Mouse (Mus musculus) liver, embryonic 16.5 days (tissue): ENCODE results near the gene Nckap5. TPM values are rescaled to one million over a fixed set of nuclear protein-coding genes. Genes with fewer than 3 reads are reported as not detected.

Source experiments
- ATAC-seq: fragments of 200-750 bp; cut with Nextera tagmentation; 2 replicates; pipeline ENCODE4 v1.8.0; 2017; ENCODE audit warnings: low read depth, mild to moderate bottlenecking, moderate number of reproducible peaks, moderate library complexity
- H3K27ac ChIP-seq: fragments of 300-500 bp; sonication (generic); 2 replicates; pipeline ENCODE4 v1.5.1; 2014; ENCODE audit warnings: mild to moderate bottlenecking, low read length
- H3K27me3 ChIP-seq: fragments of 300-500 bp; sonication (generic); 2 replicates; pipeline ENCODE4 v1.6.1; 2014; ENCODE audit warnings: low read depth, low read length, mixed read lengths; ENCODE audit not compliant: control insufficient read depth, insufficient read depth
- H3K36me3 ChIP-seq: fragments of 300-500 bp; sonication (generic); 2 replicates; pipeline ENCODE4 v1.6.1; 2014; ENCODE audit warnings: mild to moderate bottlenecking; ENCODE audit not compliant: control insufficient read depth, insufficient read depth
- H3K4me1 ChIP-seq: fragments of 300-500 bp; sonication (generic); 2 replicates; pipeline ENCODE4 v1.6.1; 2014; ENCODE audit warnings: low read depth, low read length, mixed read lengths; ENCODE audit not compliant: control insufficient read depth
- H3K4me2 ChIP-seq: fragments of 300-500 bp; sonication (generic); 2 replicates; pipeline ENCODE4 v1.6.1; 2014; ENCODE audit warnings: low read depth, low read length, mixed read lengths
- H3K4me3 ChIP-seq: fragments of 300-500 bp; sonication (generic); 2 replicates; pipeline ENCODE4 v1.5.1; 2014; ENCODE audit warnings: low read depth, mild to moderate bottlenecking, low read length
- H3K9ac ChIP-seq: fragments of 300-500 bp; sonication (generic); 2 replicates; pipeline ENCODE4 v1.6.1; 2014; ENCODE audit warnings: low read depth, low read length
- H3K9me3 ChIP-seq: fragments of 300-500 bp; sonication (generic); replicated peaks from 2 replicates; pipeline ENCODE4 v1.6.1; 2016; ENCODE audit warnings: low read length; ENCODE audit not compliant: control insufficient read depth
- WGBS: fragments of 180-500 bp; shearing (Covaris S2); extraction: QIAGEN DNeasy Blood & Tissue Kit; methylation state at CpG from one replicate; pipeline ENCODE4 v1.1.7; 2014; ENCODE audit not compliant: insufficient replicate concordance; 5-methylcytosine and 5-hydroxymethylcytosine counted together
- polyA plus RNA-seq: library from polyadenylated mRNA; unstranded; fragments of >200 nt; fragmentation: Nextera tagmentation; extraction: Ambion mirVana; gene quantifications from 2 replicates; pipeline ENCODE4 v1.2.1, GENCODE M21; 2015

Gene Nckap5
- polyA plus RNA-seq, 1 experiment from 2014 or later = 1.9 TPM

DNA sequence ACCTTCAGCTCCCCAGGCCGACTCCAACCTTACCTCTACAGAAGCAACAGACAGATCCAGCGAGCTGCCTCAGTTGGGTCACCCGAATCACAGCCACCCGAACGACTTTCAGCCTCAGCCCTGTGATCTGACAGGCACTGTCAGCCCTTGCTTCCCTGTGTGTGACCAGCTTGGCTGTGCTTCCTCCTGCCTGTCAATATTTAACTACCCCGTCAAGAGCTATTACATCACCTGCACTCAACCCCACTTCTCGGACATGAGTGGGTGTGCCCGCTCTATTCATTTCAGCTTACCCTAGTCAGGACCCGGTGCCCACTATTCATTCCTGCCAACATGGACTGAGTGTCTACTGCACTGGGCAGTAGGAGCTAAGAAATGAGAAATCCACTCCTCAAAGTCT, 226.0 kb downstream of the Nckap5 start:
- WGBS = 49% methylated on average over 9 of the region's 9 CpGs
- Histone ChIP-seq H3K9ac (peak overlapping the region; percentile 21; the same call in 1 of the 2 replicates), H3K27ac (no peak overlapping the region), H3K36me3 (no peaks in the 10 kb centered on the region), H3K4me3 (peak overlapping the region; percentile 29), H3K27me3 (no peaks in the 10 kb centered on the region), H3K4me2 (peak overlapping the region; percentile 42), H3K9me3 (no peaks in the 10 kb centered on the region), H3K4me1 (no peaks in the 10 kb centered on the region)
- peak; percentile 81 for ATAC-seq

DNA sequence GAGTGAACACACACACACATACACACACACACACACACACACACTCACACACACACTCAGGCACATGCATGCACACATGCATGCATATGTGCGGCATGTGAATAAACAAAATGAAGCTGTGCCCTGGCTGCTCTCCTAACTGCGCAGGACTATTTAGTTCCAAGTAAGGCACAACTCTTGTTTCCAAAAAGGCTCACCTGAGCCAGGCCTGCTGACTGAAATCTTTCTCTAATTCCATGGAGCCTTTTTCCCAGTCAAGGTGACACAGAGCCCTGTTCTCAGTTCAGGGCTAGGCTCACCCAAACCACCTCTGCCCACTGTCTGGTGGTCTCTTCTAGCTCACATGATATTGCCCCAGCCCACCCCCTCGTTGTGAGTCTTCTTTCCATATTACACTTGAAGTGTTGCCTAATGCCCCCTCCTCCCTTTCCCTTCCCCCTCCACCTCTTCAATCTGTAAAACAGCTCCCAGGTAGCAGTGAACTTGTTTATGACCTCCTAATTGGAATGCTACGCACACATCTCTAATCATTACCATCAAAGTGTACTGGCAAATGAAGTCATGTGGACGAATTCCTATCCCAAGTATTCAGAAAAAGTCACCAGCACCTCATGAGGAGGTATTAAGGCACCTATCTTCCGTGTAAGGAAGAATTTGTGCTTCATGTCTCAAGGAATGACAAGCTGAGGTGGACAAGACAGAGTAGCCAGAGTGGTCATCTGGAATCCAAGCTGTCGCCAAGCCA, 226.7 kb downstream of the Nckap5 start:
- Histone ChIP-seq H3K4me1 (peaks cover under 1% of the 10 kb centered on the region; the same call in 1 of the 2 replicates), H3K27me3 (no peaks in the 10 kb centered on the region), H3K9ac (peak overlapping the region; percentile 21; the same call in 1 of the 2 replicates), H3K4me3 (peak overlapping the region; percentile 29), H3K9me3 (no peaks in the 10 kb centered on the region), H3K36me3 (no peaks in the 10 kb centered on the region), H3K27ac (no peak overlapping the region), H3K4me2 (peak overlapping the region; percentile 42)
- no peak for ATAC-seq
- 58% methylated on average over 7 of the region's 7 CpGs for WGBS

DNA sequence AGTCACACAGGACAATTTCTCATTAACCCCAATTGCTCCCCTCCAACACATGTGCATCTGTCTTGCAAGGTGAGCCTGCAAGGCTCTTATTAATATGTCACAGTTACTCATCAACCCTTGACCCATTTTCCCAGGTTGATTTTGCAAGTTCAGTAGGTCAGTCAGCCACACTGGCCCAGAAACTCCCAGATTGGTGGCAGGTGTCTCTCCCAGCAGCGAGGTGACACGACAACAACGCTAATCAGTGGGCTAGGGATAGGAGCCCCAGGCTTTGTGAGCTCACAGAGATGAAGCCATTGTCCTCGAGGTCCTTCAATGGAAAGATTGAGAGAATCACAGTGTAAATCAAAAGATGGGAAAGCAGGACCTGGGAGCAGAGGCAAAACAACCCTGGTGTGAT, 230.0 kb downstream of the Nckap5 start:
- H3K9ac ChIP-seq = no peak overlapping the region
- no peak overlapping the region for H3K27ac ChIP-seq
- 0 out of 2 replicates have a peak, but pooled peaks have one; percentile 18 for ATAC-seq
- no peak overlapping the region for H3K4me3 ChIP-seq
- H3K36me3 ChIP-seq = no peaks in the 10 kb centered on the region
- 50% methylated on average over 4 of the region's 4 CpGs for WGBS
- H3K27me3 ChIP-seq = no peaks in the 10 kb centered on the region
- no peaks in the 10 kb centered on the region for H3K9me3 ChIP-seq
- H3K4me1 ChIP-seq = peaks cover 6% of the 10 kb centered on the region
- H3K4me2 ChIP-seq = no peak overlapping the region

DNA sequence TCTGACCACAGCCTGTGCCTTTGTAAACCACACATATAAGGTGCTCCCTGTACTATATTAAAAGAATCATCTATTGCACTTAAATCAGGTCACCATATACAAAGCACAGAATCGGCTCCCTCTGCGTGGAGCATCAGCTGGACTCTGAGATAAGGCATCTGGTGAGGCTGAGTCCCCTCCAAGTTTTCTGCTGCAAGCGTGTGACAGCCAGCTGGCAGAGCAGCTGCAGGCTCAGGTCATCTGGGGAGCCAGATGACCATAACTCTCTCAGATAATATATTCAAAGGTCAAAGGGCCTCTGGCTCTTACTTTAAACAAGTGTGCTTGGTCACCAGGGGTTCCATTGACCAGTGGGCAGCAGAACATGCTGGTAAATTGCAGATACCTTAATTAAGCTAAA, 233.2 kb downstream of the Nckap5 start:
- H3K27me3 ChIP-seq = no peaks in the 10 kb centered on the region
- no peaks in the 10 kb centered on the region for H3K9me3 ChIP-seq
- WGBS = 35% methylated on average over 3 of the region's 3 CpGs
- peaks cover 6% of the 10 kb centered on the region for H3K4me1 ChIP-seq
- H3K27ac ChIP-seq = no peak overlapping the region
- no peak overlapping the region for H3K9ac ChIP-seq
- ATAC-seq = no peak
- H3K36me3 ChIP-seq = no peaks in the 10 kb centered on the region
- no peak overlapping the region for H3K4me3 ChIP-seq
- H3K4me2 ChIP-seq = no peak overlapping the region

DNA sequence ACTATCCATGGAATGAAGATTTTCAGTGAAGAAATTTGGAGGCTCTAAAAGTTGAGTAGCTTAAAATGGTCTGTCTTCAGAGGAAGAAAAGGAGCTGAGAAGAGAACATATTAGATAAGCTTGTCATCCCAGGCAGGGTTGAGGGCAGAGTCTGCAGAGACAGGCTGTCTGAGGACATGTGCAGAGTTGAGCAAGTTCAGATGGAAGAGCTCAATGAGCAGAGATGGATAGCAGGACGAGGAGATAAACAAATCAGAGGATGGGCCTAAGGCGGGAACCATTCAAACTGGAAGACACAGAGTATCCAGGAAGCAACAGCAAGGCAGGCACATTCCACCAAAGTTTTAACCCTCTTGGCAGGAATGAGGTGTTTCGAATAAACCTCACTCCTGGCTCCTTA, 235.8 kb downstream of the Nckap5 start:
- ATAC-seq = no peak

DNA sequence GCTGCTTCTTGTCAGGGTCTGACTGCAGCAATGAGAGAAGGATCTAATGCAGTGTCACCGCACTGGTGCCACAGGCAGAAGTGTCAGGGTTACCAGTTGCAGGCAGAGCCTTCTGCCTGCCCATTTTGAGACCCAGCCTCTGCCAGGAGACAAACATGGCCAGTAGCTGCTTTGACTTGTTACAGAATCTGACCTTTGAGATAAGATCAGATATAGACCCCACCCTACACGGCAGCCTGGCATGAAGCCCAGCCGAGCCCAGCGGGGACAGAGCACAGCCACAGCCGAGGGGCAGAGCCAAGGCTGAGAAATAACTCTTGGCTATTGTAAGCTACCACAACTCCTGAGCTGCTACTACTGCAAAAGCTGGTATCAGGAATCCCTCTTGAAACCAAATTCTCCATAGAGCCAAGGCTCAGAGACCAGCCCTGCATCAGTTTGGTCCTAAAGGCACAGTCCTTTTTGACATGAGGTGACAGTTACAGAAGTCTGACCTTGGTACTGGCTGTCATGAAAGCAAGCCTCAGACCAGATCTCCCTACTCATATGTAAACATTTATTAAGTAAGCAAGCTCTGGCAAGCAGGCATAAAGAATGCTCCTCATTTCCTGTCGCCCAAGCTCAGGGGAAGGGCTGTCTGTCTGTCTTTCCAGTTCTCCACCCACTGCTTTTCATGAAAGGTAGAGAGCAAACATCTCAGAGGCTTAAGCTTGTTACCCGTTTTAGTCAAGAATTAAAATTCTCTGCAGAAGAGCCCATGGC, 237.4 kb downstream of the Nckap5 start:
- Histone ChIP-seq H3K27ac (peak overlapping the region; percentile 55), H3K4me1 (peaks cover 2% of the 10 kb centered on the region), H3K36me3 (no peaks in the 10 kb centered on the region), H3K9ac (no peak overlapping the region), H3K27me3 (no peaks in the 10 kb centered on the region), H3K4me2 (peak overlapping the region; percentile 25; the same call in 1 of the 2 replicates), H3K4me3 (no peak overlapping the region), H3K9me3 (no peaks in the 10 kb centered on the region)
- peak; percentile 73 for ATAC-seq
- WGBS = 49% methylated on average over 7 of the region's 7 CpGs

More for the DNA sequence above, 235.8 kb downstream of the Nckap5 start:
- WGBS = 61% methylated on average over 3 of the region's 3 CpGs
- no peak overlapping the region for H3K4me3 ChIP-seq
- no peaks in the 10 kb centered on the region for H3K36me3 ChIP-seq
- no peak overlapping the region for H3K27ac ChIP-seq
- no peak overlapping the region for H3K4me2 ChIP-seq
- H3K27me3 ChIP-seq = no peaks in the 10 kb centered on the region
- H3K4me1 ChIP-seq = peaks cover 6% of the 10 kb centered on the region
- no peak overlapping the region for H3K9ac ChIP-seq
- H3K9me3 ChIP-seq = no peaks in the 10 kb centered on the region

DNA sequence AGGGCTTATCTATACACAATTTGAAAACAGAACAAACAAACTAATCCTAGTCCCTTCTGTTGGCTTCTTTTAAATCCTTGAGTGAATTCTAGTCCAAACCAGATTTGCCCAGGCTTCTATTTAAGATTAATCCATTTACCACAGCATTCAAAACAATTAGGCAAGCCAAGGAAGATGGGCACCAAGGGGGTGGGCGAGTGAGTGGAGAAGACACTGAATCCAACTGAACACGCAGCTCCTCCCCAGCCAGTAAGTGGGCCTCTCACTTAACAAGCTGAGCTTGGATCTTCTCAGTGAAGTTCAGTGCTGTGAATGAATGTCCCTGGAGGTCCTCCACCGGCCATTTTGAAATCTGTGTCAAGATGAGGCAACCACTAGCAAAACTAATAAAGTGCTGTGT, 239.7 kb downstream of the Nckap5 start:
- WGBS = 61% methylated on average over 3 of the region's 3 CpGs
- Histone ChIP-seq H3K36me3 (no peaks in the 10 kb centered on the region), H3K4me3 (no peak overlapping the region), H3K27me3 (no peaks in the 10 kb centered on the region), H3K9ac (no peak overlapping the region), H3K4me1 (no peaks in the 10 kb centered on the region; the same call in 1 of the 2 replicates), H3K27ac (no peak overlapping the region), H3K4me2 (no peak overlapping the region), H3K9me3 (no peaks in the 10 kb centered on the region)
- ATAC-seq = no peak

DNA sequence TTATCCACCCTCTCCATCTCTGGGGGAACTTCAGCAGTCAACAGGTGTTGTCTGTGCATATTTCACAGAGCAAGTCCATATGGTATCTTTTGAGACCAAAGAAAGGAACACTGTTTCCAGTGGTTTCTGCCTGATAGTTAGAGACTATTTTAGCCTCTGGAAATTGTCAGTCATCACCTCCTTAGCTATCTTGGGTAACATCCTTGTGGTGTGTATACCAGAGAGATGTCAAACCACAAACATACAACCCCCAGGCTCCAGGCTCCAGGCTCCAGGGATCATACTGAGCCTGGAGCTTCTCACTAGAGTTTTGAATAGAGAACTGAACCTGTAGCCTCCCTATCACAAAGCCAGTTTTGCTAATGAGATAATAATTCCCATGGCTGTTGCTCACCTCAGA, 252.4 kb downstream of the Nckap5 start:
- H3K27me3 ChIP-seq = no peaks in the 10 kb centered on the region
- no peaks in the 10 kb centered on the region for H3K9me3 ChIP-seq
- H3K36me3 ChIP-seq = no peaks in the 10 kb centered on the region
- no peak for ATAC-seq
- no peak overlapping the region for H3K4me2 ChIP-seq
- H3K27ac ChIP-seq = no peak overlapping the region
- H3K4me3 ChIP-seq = no peak overlapping the region
- H3K9ac ChIP-seq = no peak overlapping the region
- H3K4me1 ChIP-seq = no peaks in the 10 kb centered on the region

DNA sequence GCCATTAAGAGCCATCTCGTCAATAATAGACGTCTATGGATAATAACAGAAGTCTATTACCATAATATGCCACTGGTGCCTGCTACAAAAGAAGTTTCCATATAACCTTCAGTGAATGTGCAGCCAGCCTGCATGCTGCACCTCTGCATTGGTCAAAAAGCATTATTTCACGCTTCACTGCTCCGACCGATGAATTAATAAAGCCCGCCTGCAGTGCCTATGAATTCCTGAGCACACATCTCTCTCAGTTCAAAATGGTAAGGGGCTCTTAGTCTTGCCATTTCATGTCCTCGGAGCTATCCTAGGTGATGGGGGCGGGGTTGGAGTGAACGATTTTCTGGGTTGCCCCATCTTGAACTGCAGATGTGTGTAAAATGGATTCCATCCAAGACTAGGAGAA, 256.3 kb downstream of the Nckap5 start:
- ATAC-seq = no peak
- no peak overlapping the region for H3K9ac ChIP-seq
- no peaks in the 10 kb centered on the region for H3K4me1 ChIP-seq
- H3K4me2 ChIP-seq = no peak overlapping the region
- no peaks in the 10 kb centered on the region for H3K36me3 ChIP-seq
- no peaks in the 10 kb centered on the region for H3K27me3 ChIP-seq
- WGBS = 68% methylated on average over 9 of the region's 9 CpGs
- no peaks in the 10 kb centered on the region for H3K9me3 ChIP-seq
- H3K27ac ChIP-seq = no peak overlapping the region
- H3K4me3 ChIP-seq = no peak overlapping the region
